10 mouse cellular contexts compared by ENCODE assay signal in genomic region chr13:71372701-71373685, GRCm38 (mm10).
A peak's percentile ranks its signal among the peaks of the same experiment; 100 is the strongest.
DNase-seq lines count a peak whose midpoint lies in the region; ATAC-seq and TF ChIP-seq lines count a peak whose summit lies in the region.
"Had no signal": no experiment of that assay in that cellular context is flagged by ENCODE, and none has a peak within 500 bp of the region (broad histone marks: within the 10 kb centered on the region; RNA-seq: fewer than 3 reads in every experiment).

No protein-coding gene starts in this region.

- no peak overlapping the region for H3K4me3 ChIP-seq in kidney, postnatal 0 days (replicated peaks; ENCODE audit: low read depth, low read length)
- H3K4me3 ChIP-seq in hindbrain, embryonic 14.5 days (replicated peaks; ENCODE audit: low read length): no peak overlapping the region
- H3K4me3 ChIP-seq: hindbrain, embryonic 10.5 days had no signal

- no peaks in the 10 kb centered on the region for H3K36me3 ChIP-seq in kidney, postnatal 0 days (ENCODE audit: insufficient read depth, low read length)
- H3K36me3 ChIP-seq in hindbrain, embryonic 14.5 days (replicated peaks; ENCODE audit: control insufficient read depth, insufficient read depth): no peaks in the 10 kb centered on the region
- H3K36me3 ChIP-seq: hindbrain, embryonic 10.5 days had no signal

- no peaks in the 10 kb centered on the region for H3K9me3 ChIP-seq in kidney, postnatal 0 days (replicated peaks; ENCODE audit: low read length)
- H3K9me3 ChIP-seq in hindbrain, embryonic 14.5 days (ENCODE audit: control insufficient read depth, low read length): no peaks in the 10 kb centered on the region
- H3K9me3 ChIP-seq: hindbrain, embryonic 10.5 days had no signal

- no peaks in the 10 kb centered on the region for H3K27me3 ChIP-seq in kidney, postnatal 0 days (ENCODE audit: insufficient read depth, low read length)
- no peaks in the 10 kb centered on the region for H3K27me3 ChIP-seq in hindbrain, embryonic 14.5 days (ENCODE audit: control insufficient read depth, insufficient read depth, low read length)

- 40% methylated on average over 10 of the region's 10 CpGs for WGBS in kidney, postnatal 0 days
- 66% methylated on average over 10 of the region's 10 CpGs for WGBS in hindbrain, embryonic 14.5 days

- H3K9ac ChIP-seq in kidney, postnatal 0 days (ENCODE audit: low read depth, low read length): no peak overlapping the region
- H3K9ac ChIP-seq in hindbrain, embryonic 14.5 days: no peak overlapping the region

- DNase-seq in kidney, postnatal 0 days (ENCODE audit: low spot score): peak; percentile 83
- DNase-seq in kidney, adult 9 months: no peak
- peak; percentile 10 for DNase-seq in embryo, embryonic 10.5 days (ENCODE audit: low spot score)
- DNase-seq in fibroblast of lung, adult 2 months (ENCODE audit: low read depth): peak; percentile 44
- peak; percentile 1 for DNase-seq in lung, postnatal 36 days
- no peak for DNase-seq in hindbrain, embryonic 14.5 days (ENCODE audit: low spot score)
- no peak for DNase-seq in cerebellum, postnatal 36 days
- DNase-seq: liver had no signal

- no peak for TF ChIP-seq CTCF in kidney, postnatal 0 days (IDR thresholded peaks at IDR 0.05; ENCODE audit: low read depth)

- ATAC-seq in kidney, postnatal 0 days (replicated peaks; ENCODE audit: low FRiP score, low read depth): 0 out of 2 replicates have a peak, but pooled peaks have one; percentile 36
- ATAC-seq in hindbrain, embryonic 14.5 days (ENCODE audit: low FRiP score): no peak
- ATAC-seq: activated CD4-positive, CD25-positive, alpha-beta regulatory T cell, adult 4 months had no signal

- H3K4me2 ChIP-seq in kidney, postnatal 0 days (ENCODE audit: low read length): no peak overlapping the region
- no peak overlapping the region for H3K4me2 ChIP-seq in hindbrain, embryonic 14.5 days (replicated peaks)

- no peaks in the 10 kb centered on the region for H3K4me1 ChIP-seq in kidney, postnatal 0 days (replicated peaks; ENCODE audit: insufficient read depth, low read length)
- H3K4me1 ChIP-seq in hindbrain, embryonic 14.5 days (replicated peaks; ENCODE audit: control insufficient read depth, insufficient read depth, low read length): no peaks in the 10 kb centered on the region
- H3K4me1 ChIP-seq: hindbrain, embryonic 10.5 days had no signal

- no peak overlapping the region for H3K27ac ChIP-seq in kidney, postnatal 0 days
- no peak overlapping the region for H3K27ac ChIP-seq in hindbrain, embryonic 14.5 days
- H3K27ac ChIP-seq: hindbrain, embryonic 10.5 days had no signal

Comparison
In these comparisons a context has a peak if more than half of its experiments do, and no peak if none do; other contexts are left out.
1. DNase-seq: peak in kidney, postnatal 0 days (single experiment), embryo, embryonic 10.5 days (single experiment), fibroblast of lung, adult 2 months (single experiment) and lung, postnatal 36 days (single experiment); none in kidney, adult 9 months (single experiment), hindbrain, embryonic 14.5 days (single experiment) and cerebellum, postnatal 36 days (0 of 2).